Mouse (Mus musculus): ENCODE results near the gene Tdrd12.
"Not testable (repeated sequence)": the region's sequence is repeated elsewhere in the genome, so short reads cannot be mapped to it uniquely, and the experiment has no call there.

The Tdrd12 gene

GRCm38 (mm10) chr7:35555224-35556204 lies 18.0 kb upstream of the Tdrd12 start:
- peak; percentile 93 to 94 for DNase-seq

- peak; percentile 62 to 71 for DNase-seq
Observed at GRCm38 (mm10) chr7:35554605-35555175, 17.1 kb upstream of the Tdrd12 start.

GRCm38 (mm10) chr7:35553751-35554604 lies 16.4 kb upstream of the Tdrd12 start:
- DNase-seq, result peak; percentile 49 to 60

- DNase-seq, result peak; percentile 75 to 84
Observed at GRCm38 (mm10) chr7:35545881-35546280, 8.3 kb upstream of the Tdrd12 start.

- no peak for DNase-seq
Observed at GRCm38 (mm10) chr7:35535750-35536512, 1.6 kb downstream of the Tdrd12 start.

- not testable (repeated sequence) for DNase-seq
Observed at GRCm38 (mm10) chr7:35530544-35530943, 7.0 kb downstream of the Tdrd12 start.

- DNase-seq, result no peak
Observed at GRCm38 (mm10) chr7:35530026-35530425, 7.5 kb downstream of the Tdrd12 start.

- no peak for DNase-seq
Observed at GRCm38 (mm10) chr7:35526795-35527194, 10.8 kb downstream of the Tdrd12 start.

GRCm38 (mm10) chr7:35501995-35502394 lies 35.5 kb downstream of the Tdrd12 start:
- peak; percentile 42 to 43 for DNase-seq

GRCm38 (mm10) chr7:35497516-35497915 lies 40.0 kb downstream of the Tdrd12 start:
- no peak for DNase-seq

GRCm38 (mm10) chr7:35491005-35491404 lies 46.5 kb downstream of the Tdrd12 start:
- no peak for DNase-seq

- no peak for DNase-seq
Observed at GRCm38 (mm10) chr7:35490186-35490585, 47.4 kb downstream of the Tdrd12 start.

GRCm38 (mm10) chr7:35486553-35486952 lies 51.0 kb downstream of the Tdrd12 start:
- no peak for DNase-seq

- no peak for DNase-seq
Observed at GRCm38 (mm10) chr7:35485126-35485525, 52.4 kb downstream of the Tdrd12 start.

- DNase-seq, result no peak
Observed at GRCm38 (mm10) chr7:35476457-35476856, 61.1 kb downstream of the Tdrd12 start.

GRCm38 (mm10) chr7:35470794-35471193 lies 66.8 kb downstream of the Tdrd12 start:
- no peak for DNase-seq

- no peak for DNase-seq
Observed at GRCm38 (mm10) chr7:35467856-35468255, 69.7 kb downstream of the Tdrd12 start.

- DNase-seq, result no peak
Observed at GRCm38 (mm10) chr7:35465027-35465426, 72.5 kb downstream of the Tdrd12 start.

GRCm38 (mm10) chr7:35460971-35461370 lies 76.6 kb downstream of the Tdrd12 start:
- no peak for DNase-seq

GRCm38 (mm10) chr7:35456091-35456814 lies 81.3 kb downstream of the Tdrd12 start:
- no peak for DNase-seq

GRCm38 (mm10) chr7:35448867-35449266 lies 88.7 kb downstream of the Tdrd12 start:
- DNase-seq, result no peak

Data from cerebellum, postnatal 10 days (tissue).